Mouse (Mus musculus): ENCODE results near the gene Kmo.

- TF ChIP-seq CTCF (IDR thresholded peaks at IDR 0.05; ENCODE audit: low read depth), result no peak
- no peak for TF ChIP-seq EP300 (IDR thresholded peaks at IDR 0.05; ENCODE audit: low read depth)
These were observed 40.5 kb upstream of the Kmo start for GRCm38 (mm10) chr1:175579598-175580235.

Data from liver, postnatal 0 days (tissue).